Mouse (Mus musculus): ENCODE measurements around the gene Veph1. TPM values are rescaled to one million over a fixed set of nuclear protein-coding genes. Genes with fewer than 3 reads are reported as not detected.

Gene Veph1
- total and polyA plus RNA-seq, 2 experiments from 2014 or later = 3.6 to 5.8 TPM

DNA sequence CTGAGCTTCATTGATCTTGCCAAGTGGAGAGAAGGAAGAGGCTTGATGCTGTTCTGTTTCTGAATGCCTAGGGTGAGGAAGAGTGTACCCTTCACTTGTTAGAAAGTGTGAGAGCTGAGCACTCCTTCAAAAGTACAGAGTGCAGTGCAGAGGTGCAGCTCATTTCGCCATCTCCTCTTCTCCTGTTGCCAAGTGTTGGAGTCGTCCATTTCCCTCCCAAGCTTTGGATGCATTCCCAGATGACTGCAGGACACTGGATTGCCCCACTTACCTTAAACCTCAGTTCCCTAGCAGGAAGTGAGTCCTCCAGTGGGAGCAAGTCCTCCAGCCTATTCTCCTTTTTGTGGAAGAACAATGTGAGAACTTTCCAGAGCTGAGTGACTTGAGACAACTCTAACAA, 263.3 kb downstream of the Veph1 start:
- TF ChIP-seq CTCF (IDR thresholded peaks at IDR 0.05; ENCODE audit: low read depth) = no peak
- Histone ChIP-seq H3K4me1 (ENCODE audit: insufficient read depth) (no peaks in the 10 kb centered on the region), H3K4me3 (ENCODE audit: low read depth, low read length) (no peak overlapping the region), H3K9ac (no peak overlapping the region), H3K9me3 (ENCODE audit: low read length) (0 out of 2 replicates have a peak, but pooled peaks cover 3% of the 10 kb centered on the region), H3K27me3 (ENCODE audit: insufficient read depth, low read length) (no peaks in the 10 kb centered on the region), H3K36me3 (ENCODE audit: insufficient read depth) (no peaks in the 10 kb centered on the region), H3K27ac (ENCODE audit: low read depth, low read length) (no peak overlapping the region), H3K4me2 (ENCODE audit: low read depth) (no peak overlapping the region)
- no peak for DNase-seq
- 41% methylated on average over 2 of the region's 2 CpGs for WGBS
- no peak for ATAC-seq

DNA sequence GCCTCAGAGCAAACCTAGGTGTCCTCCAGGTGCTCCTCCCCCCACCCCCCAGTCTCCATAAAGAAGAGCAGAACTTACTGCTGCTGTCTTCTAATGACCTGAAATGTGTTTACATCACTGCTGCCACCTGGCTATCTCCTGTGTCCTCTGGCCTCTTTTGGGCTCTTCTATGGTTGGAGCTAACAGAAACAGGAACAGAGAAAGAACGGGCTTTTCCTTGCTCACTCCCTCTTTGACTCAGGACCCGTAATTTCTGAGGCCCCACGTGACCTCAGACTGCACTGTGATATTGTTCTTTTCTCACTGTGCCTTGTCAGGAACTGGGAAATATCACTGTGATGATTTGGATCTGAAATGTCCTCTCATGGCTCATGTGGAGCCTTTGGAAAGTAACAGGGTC, 271.2 kb downstream of the Veph1 start:
- 82% methylated on average over 3 of the region's 3 CpGs for WGBS
- H3K27me3 ChIP-seq (ENCODE audit: insufficient read depth, low read length) = no peaks in the 10 kb centered on the region
- no peak overlapping the region for H3K4me2 ChIP-seq (ENCODE audit: low read depth)
- no peak for TF ChIP-seq CTCF (IDR thresholded peaks at IDR 0.05; ENCODE audit: low read depth)
- no peak for ATAC-seq
- no peaks in the 10 kb centered on the region for H3K36me3 ChIP-seq (ENCODE audit: insufficient read depth)
- no peak overlapping the region for H3K27ac ChIP-seq (ENCODE audit: low read depth, low read length)
- H3K9me3 ChIP-seq (ENCODE audit: low read length) = no peaks in the 10 kb centered on the region
- no peak overlapping the region for H3K4me3 ChIP-seq (ENCODE audit: low read depth, low read length)
- no peaks in the 10 kb centered on the region for H3K4me1 ChIP-seq (ENCODE audit: insufficient read depth)
- H3K9ac ChIP-seq = no peak overlapping the region
- DNase-seq = no peak

DNA sequence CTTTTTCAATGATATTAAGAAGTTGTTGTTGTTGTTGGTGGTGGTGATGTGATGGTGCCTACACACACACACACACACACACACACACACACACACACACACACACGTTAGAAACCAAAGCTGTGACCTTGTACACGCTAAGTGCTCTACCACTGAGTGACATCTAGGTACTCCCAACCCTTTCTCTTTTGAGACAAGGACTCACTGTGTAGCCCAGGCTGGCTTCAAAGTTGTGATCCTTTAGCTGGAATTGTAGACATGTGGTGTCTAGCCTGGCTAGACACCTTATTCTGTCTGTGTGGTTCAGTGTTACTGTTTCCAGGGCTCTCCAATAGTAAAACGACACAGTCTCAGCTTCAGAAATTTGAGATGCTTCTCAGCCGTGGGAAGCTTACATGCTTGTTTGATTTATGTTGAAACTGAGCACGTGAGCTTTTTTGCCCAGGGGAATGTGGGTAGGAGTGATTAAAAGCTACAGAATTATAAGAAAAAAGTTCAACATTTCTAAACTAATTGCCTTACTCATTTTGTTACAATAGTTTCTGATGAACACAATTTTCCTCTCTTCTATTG, 272.3 kb downstream of the Veph1 start:
- DNase-seq = no peak
- Histone ChIP-seq H3K9me3 (ENCODE audit: low read length) (no peaks in the 10 kb centered on the region), H3K4me3 (ENCODE audit: low read depth, low read length) (no peak overlapping the region), H3K4me1 (ENCODE audit: insufficient read depth) (no peaks in the 10 kb centered on the region), H3K27ac (ENCODE audit: low read depth, low read length) (no peak overlapping the region), H3K36me3 (ENCODE audit: insufficient read depth) (no peaks in the 10 kb centered on the region), H3K9ac (no peak overlapping the region), H3K27me3 (ENCODE audit: insufficient read depth, low read length) (no peaks in the 10 kb centered on the region), H3K4me2 (ENCODE audit: low read depth) (no peak overlapping the region)
- ATAC-seq = no peak
- 76% methylated on average over 5 of the region's 5 CpGs for WGBS
- no peak for TF ChIP-seq CTCF (IDR thresholded peaks at IDR 0.05; ENCODE audit: low read depth)

DNA sequence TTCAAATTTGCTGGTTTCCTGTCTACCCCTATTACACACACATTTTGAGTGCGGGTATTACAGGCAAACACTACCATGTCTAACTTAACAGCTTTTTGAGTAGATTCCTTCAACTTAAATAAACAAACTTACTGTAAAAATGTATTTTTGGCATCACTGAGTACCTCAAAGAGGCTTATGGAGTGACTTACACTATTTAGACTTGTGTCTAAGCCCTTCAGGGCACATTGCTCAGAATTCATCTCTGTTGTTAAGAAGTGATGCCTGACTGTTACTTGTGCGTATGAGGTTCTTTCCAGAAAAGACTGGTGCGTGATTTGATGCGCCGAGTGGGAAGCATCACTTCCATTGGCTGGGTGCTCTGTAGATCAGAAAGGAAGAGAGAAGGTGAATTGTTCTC, 277.5 kb downstream of the Veph1 start:
- Histone ChIP-seq H3K27ac (ENCODE audit: low read depth, low read length) (no peak overlapping the region), H3K9ac (no peak overlapping the region), H3K36me3 (ENCODE audit: insufficient read depth) (no peaks in the 10 kb centered on the region), H3K4me1 (ENCODE audit: insufficient read depth) (no peaks in the 10 kb centered on the region), H3K4me2 (ENCODE audit: low read depth) (no peak overlapping the region), H3K9me3 (ENCODE audit: low read length) (no peaks in the 10 kb centered on the region), H3K27me3 (ENCODE audit: insufficient read depth, low read length) (no peaks in the 10 kb centered on the region), H3K4me3 (ENCODE audit: low read depth, low read length) (no peak overlapping the region)
- 96% methylated on average over 5 of the region's 5 CpGs for WGBS
- ATAC-seq = no peak
- TF ChIP-seq CTCF (IDR thresholded peaks at IDR 0.05; ENCODE audit: low read depth) = no peak
- no peak for DNase-seq

DNA sequence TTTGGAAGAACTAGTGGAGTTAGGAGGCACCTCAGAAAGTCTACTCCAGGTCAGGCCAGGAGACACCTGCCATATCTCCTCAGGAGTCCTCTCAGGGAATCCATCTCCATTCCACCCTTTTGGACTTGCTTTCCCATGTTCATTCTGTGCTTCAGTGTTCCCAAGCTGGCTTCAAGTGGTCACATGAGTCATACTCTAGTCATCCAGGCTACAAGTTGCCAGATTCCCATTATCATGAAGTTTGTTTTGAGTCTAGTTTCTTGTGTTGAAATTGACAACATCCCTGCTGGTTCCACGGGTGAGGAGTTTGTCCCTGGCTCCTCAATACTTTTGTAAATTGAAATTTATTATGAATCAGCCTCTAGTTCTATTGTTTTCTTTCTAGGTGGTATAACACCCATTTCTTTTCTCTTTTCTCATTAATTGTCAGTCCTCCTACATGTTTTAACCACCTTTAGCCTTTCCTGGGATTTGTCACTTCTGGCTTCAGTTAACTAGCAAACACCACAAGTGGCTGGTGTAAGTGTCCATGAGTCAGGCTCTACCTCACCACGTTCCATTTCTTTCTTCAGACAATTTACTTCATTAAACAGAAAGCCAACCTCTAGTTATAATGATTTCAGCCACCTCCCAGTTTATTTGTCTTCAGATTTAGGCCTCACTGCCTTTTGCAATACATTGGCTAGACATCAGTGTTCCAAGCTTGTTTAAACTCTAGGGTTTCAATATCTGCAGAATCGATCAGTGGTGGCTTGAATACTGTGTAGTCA, 288.8 kb downstream of the Veph1 start:
- H3K4me1 ChIP-seq (ENCODE audit: insufficient read depth) = no peaks in the 10 kb centered on the region
- WGBS = 71% methylated on average over 3 of the region's 3 CpGs
- TF ChIP-seq CTCF (IDR thresholded peaks at IDR 0.05; ENCODE audit: low read depth) = no peak

DNA sequence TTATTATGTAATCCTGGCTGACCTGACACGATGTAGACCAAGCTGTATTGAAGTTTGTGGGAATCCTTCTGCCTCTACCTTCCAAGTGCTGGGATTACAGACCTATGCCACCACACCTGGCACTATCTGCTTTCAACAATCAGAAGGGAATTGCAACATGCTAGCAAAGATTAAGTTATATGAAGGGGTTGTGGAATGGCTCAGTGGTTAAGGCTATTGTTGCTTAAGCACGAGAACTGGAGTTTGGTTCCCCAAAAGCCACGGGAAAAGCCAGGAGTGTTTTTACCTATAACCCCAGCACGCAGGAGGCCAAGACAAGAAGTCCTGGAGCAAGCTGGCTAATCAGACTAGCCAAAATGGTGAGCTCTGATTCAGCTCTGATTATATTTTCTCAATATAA, 291.6 kb downstream of the Veph1 start:
- H3K27me3 ChIP-seq (ENCODE audit: insufficient read depth, low read length) = no peaks in the 10 kb centered on the region
- ATAC-seq (no peak), DNase-seq (no peak)
- no peaks in the 10 kb centered on the region for H3K9me3 ChIP-seq (ENCODE audit: low read length)
- WGBS = 83% methylated on average over 4 of the region's 4 CpGs
- H3K27ac ChIP-seq (ENCODE audit: low read depth, low read length) = no peak overlapping the region
- no peak overlapping the region for H3K4me2 ChIP-seq (ENCODE audit: low read depth)
- H3K4me1 ChIP-seq (ENCODE audit: insufficient read depth) = no peaks in the 10 kb centered on the region
- no peak for TF ChIP-seq CTCF (IDR thresholded peaks at IDR 0.05; ENCODE audit: low read depth)
- H3K4me3 ChIP-seq (ENCODE audit: low read depth, low read length) = no peak overlapping the region
- no peaks in the 10 kb centered on the region for H3K36me3 ChIP-seq (ENCODE audit: insufficient read depth)
- H3K9ac ChIP-seq = no peak overlapping the region

More for the DNA sequence above, 288.8 kb downstream of the Veph1 start:
- no peak overlapping the region for H3K27ac ChIP-seq (ENCODE audit: low read depth, low read length)
- ATAC-seq (no peak), DNase-seq (no peak)
- H3K9me3 ChIP-seq (ENCODE audit: low read length) = no peaks in the 10 kb centered on the region
- H3K27me3 ChIP-seq (ENCODE audit: insufficient read depth, low read length) = no peaks in the 10 kb centered on the region
- no peak overlapping the region for H3K4me3 ChIP-seq (ENCODE audit: low read depth, low read length)
- no peak overlapping the region for H3K9ac ChIP-seq
- no peaks in the 10 kb centered on the region for H3K36me3 ChIP-seq (ENCODE audit: insufficient read depth)
- no peak overlapping the region for H3K4me2 ChIP-seq (ENCODE audit: low read depth)

DNA sequence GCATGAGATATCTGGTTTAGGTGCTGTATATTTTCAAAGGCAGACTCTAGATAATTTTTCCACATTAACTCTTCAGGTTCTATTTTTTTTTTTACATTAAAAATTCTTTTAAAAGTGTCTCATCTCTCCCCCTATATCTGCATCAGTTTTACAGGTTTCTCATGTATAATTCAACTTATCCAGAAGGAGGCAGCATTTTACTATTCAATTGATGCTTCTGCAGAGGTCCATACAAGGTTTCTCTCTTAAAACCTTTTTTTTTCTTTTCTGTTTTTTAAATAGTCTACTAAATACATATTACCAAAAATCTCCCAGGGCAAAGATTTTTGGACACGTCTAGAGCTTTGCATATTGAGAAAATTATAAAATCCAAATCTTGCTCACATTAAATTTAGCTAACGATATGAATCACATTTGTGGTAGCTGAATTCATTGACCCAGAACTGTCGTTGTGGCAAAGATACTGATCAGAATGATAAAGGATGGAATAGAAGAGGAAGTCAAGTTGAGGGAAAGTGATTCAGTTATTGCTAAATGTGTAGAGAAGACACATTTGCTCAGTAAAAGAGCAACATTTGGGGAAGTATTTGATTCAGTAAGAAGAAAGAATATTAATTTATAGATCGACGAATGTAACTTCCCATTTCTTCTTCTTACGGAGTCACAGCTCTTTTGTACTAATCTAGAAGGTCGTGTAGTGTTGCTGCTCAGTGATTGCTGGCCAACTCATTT, 292.3 kb downstream of the Veph1 start:
- DNase-seq = peak; percentile 32
- WGBS = 58% methylated on average over 7 of the region's 7 CpGs
- peak; percentile 67 for ATAC-seq

More for the DNA sequence above, 292.3 kb downstream of the Veph1 start:
- Histone ChIP-seq H3K9me3 (ENCODE audit: low read length) (no peaks in the 10 kb centered on the region), H3K4me2 (ENCODE audit: low read depth) (no peak overlapping the region), H3K27ac (ENCODE audit: low read depth, low read length) (no peak overlapping the region), H3K9ac (no peak overlapping the region), H3K27me3 (ENCODE audit: insufficient read depth, low read length) (no peaks in the 10 kb centered on the region), H3K4me3 (ENCODE audit: low read depth, low read length) (no peak overlapping the region), H3K36me3 (ENCODE audit: insufficient read depth) (no peaks in the 10 kb centered on the region), H3K4me1 (ENCODE audit: insufficient read depth) (no peaks in the 10 kb centered on the region)
- TF ChIP-seq CTCF (IDR thresholded peaks at IDR 0.05; ENCODE audit: low read depth) = peak; percentile 56

Other genes starting within 250 kb of the Veph1 start
- gene Ptx3, start 76.9 kb downstream of the Veph1 start, total RNA-seq (2014; rRNA removed) = 2.9 and 3.0 TPM in 2 replicates
- 8.4 TPM in 2 replicates for gene Ptx3, start 76.9 kb downstream of the Veph1 start, polyA plus RNA-seq (2015; fragmentation: Nextera tagmentation; extraction: Ambion mirVana)